14 mouse cellular contexts compared by ENCODE assay signal in genomic region chr9:21097793-21098192, GRCm38 (mm10). TPM values are rescaled to one million over a fixed set of nuclear protein-coding genes. Genes with fewer than 3 reads are reported as not detected.
A peak's percentile ranks its signal among the peaks of the same experiment; 100 is the strongest.
DNase-seq lines count a peak whose midpoint lies in the region; ATAC-seq and TF ChIP-seq lines count a peak whose summit lies in the region.
"Had no signal": no experiment of that assay in that cellular context is flagged by ENCODE, and none has a peak within 500 bp of the region (broad histone marks: within the 10 kb centered on the region; RNA-seq: fewer than 3 reads in every experiment).

No protein-coding gene starts in this region.

- H3K36me3 ChIP-seq in CH12.LX (replicated peaks in 1 of 2; ENCODE audit: control insufficient read depth in 1 of 2, insufficient read depth in 1 of 2, low read length in 1 of 2): peaks cover 5 to 28% of the 10 kb centered on the region in 2 experiments
- no peaks in the 10 kb centered on the region for H3K36me3 ChIP-seq in liver, embryonic 11.5 days (ENCODE audit: control insufficient read depth, insufficient read depth, low read length)
- no peaks in the 10 kb centered on the region for H3K36me3 ChIP-seq in midbrain, embryonic 16.5 days (ENCODE audit: control insufficient read depth, insufficient read depth, low read length)
- H3K36me3 ChIP-seq in hindbrain, embryonic 10.5 days: peaks cover 16% of the 10 kb centered on the region
- H3K36me3 ChIP-seq: neural tube, embryonic 15.5 days had no signal

- TF ChIP-seq EP300 in CH12.LX (IDR thresholded peaks at IDR 0.05; ENCODE audit: low read length): peak; percentile 26; the same call in 1 of the 2 replicates

- DNase-seq in frontal cortex, postnatal 10 days (ENCODE audit: low spot score in 2 of 2): no peak
- peak; percentile 47 for DNase-seq in CH12.LX (ENCODE audit: extremely low read depth)
- DNase-seq in layer of hippocampus, adult 18-20 months (ENCODE audit: low spot score in 2 of 2): peak; percentile 52 to 87
- DNase-seq in liver, embryonic 11.5 days (ENCODE audit: low spot score): no peak
- no peak for DNase-seq in hindbrain, embryonic 10.5 days (ENCODE audit: low spot score)
- no peak for DNase-seq in thymus, postnatal 36 days
- DNase-seq: gastrocnemius, postnatal 25 days; heart, postnatal 4 days; midbrain, embryonic 14.5 days had no signal

- TF ChIP-seq RAD21 in CH12.LX (IDR thresholded peaks at IDR 0.05; ENCODE audit: low read depth, low read length): no peak

- dilution Hi-C loops in CH12.LX (cut with MboI; ENCODE audit: extremely low pct_ligation_motif_present, extremely low pct_unique_long_range_greater_than_20kb, low sequenced_read_pairs): no loop called here

- no peak overlapping the region for H3K4me2 ChIP-seq in CH12.LX (ENCODE audit: insufficient read depth, low read depth, poor library complexity, severe bottlenecking)
- H3K4me2 ChIP-seq in liver, embryonic 11.5 days: no peak overlapping the region
- no peak overlapping the region for H3K4me2 ChIP-seq in midbrain, embryonic 16.5 days (ENCODE audit: low read length)
- H3K4me2 ChIP-seq: embryonic facial prominence, embryonic 13.5 days; neural tube, embryonic 15.5 days had no signal

- no peaks in the 10 kb centered on the region for H3K79me2 ChIP-seq in CH12.LX (replicated peaks; ENCODE audit: control insufficient read depth, extremely low read depth, insufficient read depth, poor library complexity, severe bottlenecking)

- in situ Hi-C loops in CH12.LX (cut with MboI; ENCODE audit: low pct_ligation_motif_present, low pct_unique_long_range_greater_than_20kb, low sequenced_read_pairs): no loop called here

- peak; percentile 88 for ATAC-seq in frontal cortex, adult (ENCODE audit: low TSS enrichment)
- ATAC-seq in liver, embryonic 11.5 days (replicated peaks; ENCODE audit: low FRiP score): no peak
- no peak for ATAC-seq in midbrain, embryonic 16.5 days

- peaks cover 15 to 56% of the 10 kb centered on the region in 2 experiments for H3K4me1 ChIP-seq in CH12.LX (ENCODE audit: control insufficient read depth in 1 of 2, insufficient read depth in 2 of 2)
- H3K4me1 ChIP-seq in liver, embryonic 11.5 days (replicated peaks; ENCODE audit: control insufficient read depth, insufficient read depth, low read length): peaks cover 14% of the 10 kb centered on the region
- H3K4me1 ChIP-seq in midbrain, embryonic 16.5 days (ENCODE audit: control insufficient read depth, insufficient read depth, low read length): no peaks in the 10 kb centered on the region
- peaks cover 14% of the 10 kb centered on the region for H3K4me1 ChIP-seq in hindbrain, embryonic 10.5 days (replicated peaks)

- H3K4me3 ChIP-seq in CH12.LX (replicated peaks in 1 of 3; ENCODE audit: low read depth in 2 of 3, low read length in 2 of 3, poor library complexity in 1 of 3): no peak overlapping the region
- no peak overlapping the region for H3K4me3 ChIP-seq in liver, embryonic 11.5 days (ENCODE audit: low read depth, low read length)
- H3K4me3 ChIP-seq in midbrain, embryonic 16.5 days (ENCODE audit: low read depth, low read length): no peak overlapping the region
- H3K4me3 ChIP-seq in hindbrain, embryonic 10.5 days: no peak overlapping the region
- H3K4me3 ChIP-seq: embryonic facial prominence, embryonic 13.5 days; neural tube, embryonic 15.5 days had no signal

- no peak overlapping the region; the same call in 1 of the 2 replicates for H3K9ac ChIP-seq in CH12.LX (ENCODE audit: insufficient read depth, low read depth)
- H3K9ac ChIP-seq in liver, embryonic 11.5 days (ENCODE audit: low read depth, low read length): 0 out of 2 replicates have a peak overlapping the region, but pooled peaks have one; percentile 22
- H3K9ac ChIP-seq in midbrain, embryonic 16.5 days (ENCODE audit: low read depth, low read length): no peak overlapping the region
- H3K9ac ChIP-seq: embryonic facial prominence, embryonic 13.5 days; neural tube, embryonic 15.5 days had no signal

- H3K27ac ChIP-seq in CH12.LX (ENCODE audit: insufficient read depth, low read depth): peak overlapping the region; percentile 46
- no peak overlapping the region for H3K27ac ChIP-seq in liver, embryonic 11.5 days (ENCODE audit: low read depth, low read length)
- no peak overlapping the region for H3K27ac ChIP-seq in midbrain, embryonic 16.5 days (ENCODE audit: low read length)
- no peak overlapping the region for H3K27ac ChIP-seq in hindbrain, embryonic 10.5 days
- H3K27ac ChIP-seq: embryonic facial prominence, embryonic 13.5 days; kidney, postnatal 0 days; neural tube, embryonic 15.5 days had no signal

- 61% methylated on average over 8 of the region's 8 CpGs for WGBS in liver, embryonic 11.5 days
- 89% methylated on average over 8 of the region's 8 CpGs for WGBS in midbrain, embryonic 16.5 days
- 88% methylated on average over 8 of the region's 8 CpGs for WGBS in hindbrain, embryonic 10.5 days

- H3K27me3 ChIP-seq in CH12.LX (replicated peaks): no peaks in the 10 kb centered on the region
- H3K27me3 ChIP-seq in liver, embryonic 11.5 days (replicated peaks; ENCODE audit: control insufficient read depth, insufficient read depth, low read length): no peaks in the 10 kb centered on the region
- no peaks in the 10 kb centered on the region for H3K27me3 ChIP-seq in midbrain, embryonic 16.5 days (ENCODE audit: control insufficient read depth, insufficient read depth, low read depth, low read length)
- no peaks in the 10 kb centered on the region for H3K27me3 ChIP-seq in hindbrain, embryonic 10.5 days (ENCODE audit: insufficient read depth, poor library complexity, severe bottlenecking)
- H3K27me3 ChIP-seq: embryonic facial prominence, embryonic 13.5 days; neural tube, embryonic 15.5 days had no signal

- TF ChIP-seq CTCF in CH12.LX (conservative IDR thresholded peaks at IDR 0.05 in 1 of 2, IDR thresholded peaks at IDR 0.05 in 1 of 2; ENCODE audit: low read depth in 2 of 2, low read length in 2 of 2): no peak

- H3K9me3 ChIP-seq in CH12.LX (replicated peaks; ENCODE audit: low read length): no peaks in the 10 kb centered on the region
- H3K9me3 ChIP-seq in liver, embryonic 11.5 days (ENCODE audit: control insufficient read depth, low read length): no peaks in the 10 kb centered on the region
- H3K9me3 ChIP-seq in midbrain, embryonic 16.5 days (replicated peaks; ENCODE audit: control insufficient read depth, low read length, poor library complexity, severe bottlenecking): no peaks in the 10 kb centered on the region
- no peaks in the 10 kb centered on the region for H3K9me3 ChIP-seq in hindbrain, embryonic 10.5 days
- H3K9me3 ChIP-seq: embryonic facial prominence, embryonic 13.5 days; neural tube, embryonic 15.5 days had no signal

- no peak for TF ChIP-seq POLR2A in CH12.LX (IDR thresholded peaks at IDR 0.05; ENCODE audit: low read depth, low read length)

TF ChIP-seq in CH12.LX, 34 proteins besides CTCF, POLR2A, EP300 and RAD21 (continues in another document):
- TF ChIP-seq USF1 (IDR thresholded peaks at IDR 0.05; ENCODE audit: low read depth, low read length) (no peak), MEF2A (IDR thresholded peaks at IDR 0.05; ENCODE audit: borderline replicate concordance, low read depth, low read length) (peak; percentile 28; the same call in 1 of the 2 replicates), IRF4 (IDR thresholded peaks at IDR 0.05; ENCODE audit: low read depth, low read length) (peak; percentile 36; the same call in 1 of the 2 replicates)

RNA-seq across cellular contexts. Expression of gene Raver1, which starts 6.0 kb away (rescaled TPM):
- total RNA-seq in CH12.LX (2012; rRNA removed): 30.8 and 31.3 TPM in 2 replicates
- total RNA-seq in CH12.LX (2014; rRNA removed): 16.0 and 18.9 TPM in 2 replicates
- 77.9 and 101 TPM in 2 replicates for polyA plus RNA-seq in CH12.LX (2012; ENCODE audit: insufficient read length, low read depth)
- total RNA-seq in layer of hippocampus, adult 18-20 months (2021): 10 to 100 TPM; 32.9 TPM
- 89.8 and 94.0 TPM in 2 replicates for polyA plus RNA-seq in liver, embryonic 11.5 days (2014; fragmentation: Nextera tagmentation; extraction: Ambion mirVana)
- 28.9 and 30.4 TPM in 2 replicates for polyA plus RNA-seq in midbrain, embryonic 16.5 days (2015; fragmentation: Nextera tagmentation; extraction: Ambion mirVana)
- polyA plus RNA-seq in hindbrain, embryonic 10.5 days (2016; fragmentation: Nextera tagmentation; extraction: Ambion mirVana): 94.3 and 103 TPM in 2 replicates

RNA-seq across cellular contexts. Expression of gene Gm38431, which starts 6.0 kb away (rescaled TPM):
- total RNA-seq in CH12.LX (2012; rRNA removed) (20.6 and 30.5 TPM in 2 replicates), CH12.LX (2014; rRNA removed) (0.26 and 1.1 TPM in 2 replicates)
- 7.1 and 9.8 TPM in 2 replicates for polyA plus RNA-seq in CH12.LX (2012; ENCODE audit: insufficient read length, low read depth)
- 1 to 10 TPM; 2.2 to 2.7 TPM for total RNA-seq in layer of hippocampus, adult 18-20 months (2021)
- 4.2 and 4.3 TPM in 2 replicates for polyA plus RNA-seq in liver, embryonic 11.5 days (2014; fragmentation: Nextera tagmentation; extraction: Ambion mirVana)
- polyA plus RNA-seq in midbrain, embryonic 16.5 days (2015; fragmentation: Nextera tagmentation; extraction: Ambion mirVana): 1.6 and 1.9 TPM in 2 replicates
- polyA plus RNA-seq in hindbrain, embryonic 10.5 days (2016; fragmentation: Nextera tagmentation; extraction: Ambion mirVana): 2.9 and 3.7 TPM in 2 replicates

RNA-seq across cellular contexts. Expression of gene Fdx1l, which starts 24.4 kb away (rescaled TPM):
- total RNA-seq in CH12.LX (2012; rRNA removed) (79.7 and 90.4 TPM in 2 replicates), CH12.LX (2014; rRNA removed) (67.2 and 70.8 TPM in 2 replicates)
- 105 and 112 TPM in 2 replicates for polyA plus RNA-seq in CH12.LX (2012; ENCODE audit: insufficient read length, low read depth)
- 10 to 100 TPM; 54.0 to 65.5 TPM for total RNA-seq in layer of hippocampus, adult 18-20 months (2021)
- polyA plus RNA-seq in liver, embryonic 11.5 days (2014; fragmentation: Nextera tagmentation; extraction: Ambion mirVana): 74.9 and 75.1 TPM in 2 replicates
- polyA plus RNA-seq in midbrain, embryonic 16.5 days (2015; fragmentation: Nextera tagmentation; extraction: Ambion mirVana): 59.9 and 73.0 TPM in 2 replicates
- polyA plus RNA-seq in hindbrain, embryonic 10.5 days (2016; fragmentation: Nextera tagmentation; extraction: Ambion mirVana): 64.4 and 66.3 TPM in 2 replicates

RNA-seq across cellular contexts. Expression of gene Gm49373, which starts 24.9 kb away (rescaled TPM):
- total RNA-seq in CH12.LX (2012; rRNA removed) (0.85 and 1.8 TPM in 2 replicates), CH12.LX (2014; rRNA removed) (0.54 and 0.60 TPM in 2 replicates)
- 1.5 and 2.9 TPM in 2 replicates for polyA plus RNA-seq in CH12.LX (2012; ENCODE audit: insufficient read length, low read depth)
- 1 to 10 TPM; 1.6 to 2.9 TPM for total RNA-seq in layer of hippocampus, adult 18-20 months (2021)
- polyA plus RNA-seq in liver, embryonic 11.5 days (2014; fragmentation: Nextera tagmentation; extraction: Ambion mirVana): 0.53 and 1.4 TPM in 2 replicates
- 1.8 and 1.9 TPM in 2 replicates for polyA plus RNA-seq in midbrain, embryonic 16.5 days (2015; fragmentation: Nextera tagmentation; extraction: Ambion mirVana)
- polyA plus RNA-seq in hindbrain, embryonic 10.5 days (2016; fragmentation: Nextera tagmentation; extraction: Ambion mirVana): 1.0 and 1.4 TPM in 2 replicates

RNA-seq across cellular contexts. Expression of gene Zglp1, which starts 30.9 kb away (rescaled TPM):
- total RNA-seq in CH12.LX (2012; rRNA removed): 1.1 TPM in 1 of 2 replicates, not detected in the other
- 1.3 TPM in 1 of 2 replicates, not detected in the other for total RNA-seq in CH12.LX (2014; rRNA removed)
- polyA plus RNA-seq in CH12.LX (2012; ENCODE audit: insufficient read length, low read depth): 0.87 and 0.98 TPM in 2 replicates
- not detected for total RNA-seq in layer of hippocampus, adult 18-20 months (2021)
- 0.67 and 1.4 TPM in 2 replicates for polyA plus RNA-seq in liver, embryonic 11.5 days (2014; fragmentation: Nextera tagmentation; extraction: Ambion mirVana)
- polyA plus RNA-seq in midbrain, embryonic 16.5 days (2015; fragmentation: Nextera tagmentation; extraction: Ambion mirVana): 0.78 and 1.6 TPM in 2 replicates
- 1.0 TPM in 2 replicates for polyA plus RNA-seq in hindbrain, embryonic 10.5 days (2016; fragmentation: Nextera tagmentation; extraction: Ambion mirVana)
- total RNA-seq: gastrocnemius, postnatal 25 days; heart, postnatal 4 days had no signal
- polyA plus RNA-seq: embryonic facial prominence, embryonic 13.5 days had no signal

Comparison
In these comparisons a context has a peak if more than half of its experiments do, and no peak if none do; other contexts are left out.
1. DNase-seq: peak in CH12.LX (single experiment) and layer of hippocampus, adult 18-20 months (2 of 2); none in frontal cortex, postnatal 10 days (0 of 2), liver, embryonic 11.5 days (single experiment), hindbrain, embryonic 10.5 days (single experiment) and thymus, postnatal 36 days (0 of 2).